Mouse (Mus musculus): Measurements from ENCODE around the gene Fam243.
A peak's percentile ranks its signal among the peaks of the same experiment; 100 is the strongest.

DNA sequence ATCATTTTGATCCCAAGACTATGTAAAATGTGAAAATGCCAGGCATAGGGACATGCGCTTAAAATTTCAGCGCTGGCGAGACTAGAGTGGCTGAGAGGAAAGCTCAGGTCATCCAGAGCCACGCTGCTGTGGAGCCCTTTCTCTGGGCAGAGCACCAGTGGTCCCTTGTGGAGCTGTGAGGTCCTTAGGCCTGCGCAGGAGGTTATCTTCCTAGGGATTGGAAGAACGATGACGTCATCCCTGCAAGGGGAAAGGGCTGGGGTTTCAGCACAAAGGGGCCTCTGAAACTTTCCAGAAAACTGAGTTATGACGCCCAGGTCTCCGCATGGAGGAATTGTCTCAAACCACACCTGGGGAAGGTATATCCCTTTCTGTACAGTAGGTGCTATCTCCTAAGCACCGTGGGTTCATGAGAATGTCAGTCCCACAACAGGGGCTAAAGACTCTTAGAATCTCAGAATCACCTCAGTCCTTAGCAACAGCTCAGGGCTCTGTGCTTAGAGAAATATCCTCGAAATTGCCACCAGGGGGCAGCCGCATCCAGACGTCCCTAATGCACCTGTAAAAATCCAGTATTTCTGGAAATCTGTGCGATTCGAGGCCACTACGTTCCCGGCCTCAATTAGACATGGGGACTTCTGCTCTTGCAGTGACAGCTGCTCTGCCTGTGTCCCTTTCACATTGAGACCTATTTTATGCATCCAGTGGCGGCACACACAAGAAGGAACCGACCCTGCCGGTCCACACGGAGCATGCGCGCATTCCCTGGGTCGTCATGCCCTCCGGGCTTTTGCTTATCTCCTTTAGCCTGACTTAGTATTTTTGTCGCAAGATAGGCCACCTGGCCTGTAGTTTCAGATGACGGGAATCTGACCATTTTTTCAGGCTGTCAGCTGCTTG is 19.6 kb upstream of the Fam243 start:
- TF ChIP-seq CTCF (IDR thresholded peaks at IDR 0.05; ENCODE audit: low read depth) (peak; percentile 81), EP300 (IDR thresholded peaks at IDR 0.05; ENCODE audit: low read depth) (peak; percentile 67)

Measured in heart, postnatal 0 days (tissue).